Mouse (Mus musculus) cerebellum, adult 2 months (tissue): ENCODE results near the gene Defb25.

Source experiments
- CTCF ChIP-seq: fragments of 200-500 bp; IDR thresholded peaks from 2 replicates; pipeline ENCODE4 v1.5.1; 2011; ENCODE audit warnings: low read depth, mild to moderate bottlenecking, control low read depth, low read length, moderate library complexity, borderline replicate concordance; ENCODE audit not compliant: insufficient read depth
- POLR2A ChIP-seq: fragments of 200-500 bp; IDR thresholded peaks from 2 replicates; pipeline ENCODE4 v1.6.1; 2011; ENCODE audit warnings: low read length, control low read depth, borderline replicate concordance; ENCODE audit not compliant: insufficient read depth

- no peak for TF ChIP-seq CTCF
- TF ChIP-seq POLR2A, result no peak
These were observed 10.7 kb downstream of the Defb25 start for GRCm38 (mm10) chr2:152612193-152612592.
